Mouse (Mus musculus) small intestine, adult 2 months (tissue): ENCODE measurements at regions not wholly inside any gene's neighbourhood (a gene's known extent, or its start where the extent isn't known, plus 50 kb on each side); places are given as distances from the start of the nearest gene placed in this dataset.

ENCODE experiments used
- CTCF ChIP-seq: fragments of 200-500 bp; IDR thresholded peaks from 2 replicates; pipeline ENCODE4 v1.5.1; 2012; ENCODE audit warnings: low read depth, mild to moderate bottlenecking, control low read depth, inconsistent platforms, low read length, moderate library complexity, mixed read lengths; ENCODE audit not compliant: insufficient replicate concordance, insufficient read length; ENCODE audit errors: extremely low read depth
- POLR2A ChIP-seq: fragments of 200-500 bp; IDR thresholded peaks from 2 replicates; pipeline ENCODE4 v1.6.1; 2012; ENCODE audit warnings: low read depth, mild to moderate bottlenecking, control low read depth, inconsistent platforms, low read length, moderate library complexity

DNA sequence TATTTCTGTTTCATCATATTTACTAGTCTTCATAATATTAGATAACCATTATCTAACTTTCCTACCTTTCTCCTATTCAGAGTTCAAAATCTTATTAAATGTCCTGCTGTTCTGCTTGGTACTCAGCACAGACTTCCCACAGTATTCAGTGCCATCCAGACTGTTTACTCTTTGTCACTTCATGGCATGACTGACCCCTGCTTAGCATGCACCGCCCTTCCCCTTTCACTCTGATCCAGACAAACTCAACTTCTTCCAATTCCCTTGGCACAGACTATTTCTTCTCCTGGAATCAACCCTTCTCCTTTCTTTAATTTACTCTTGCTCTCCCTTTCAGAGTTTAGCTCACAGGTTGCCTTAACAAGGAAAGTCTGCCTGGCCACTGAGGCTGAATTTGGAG lies 458.8 kb downstream of the Ppargc1a start:
- TF ChIP-seq CTCF (no peak), POLR2A (no peak)
